Mouse (Mus musculus): ENCODE measurements around the gene E130114P18Rik. TPM values are rescaled to one million over a fixed set of nuclear protein-coding genes. Genes with fewer than 3 reads are reported as not detected.

The E130114P18Rik gene
- not detected in 4 replicates for total RNA-seq (2023; ENCODE audit: inconsistent age)

DNA sequence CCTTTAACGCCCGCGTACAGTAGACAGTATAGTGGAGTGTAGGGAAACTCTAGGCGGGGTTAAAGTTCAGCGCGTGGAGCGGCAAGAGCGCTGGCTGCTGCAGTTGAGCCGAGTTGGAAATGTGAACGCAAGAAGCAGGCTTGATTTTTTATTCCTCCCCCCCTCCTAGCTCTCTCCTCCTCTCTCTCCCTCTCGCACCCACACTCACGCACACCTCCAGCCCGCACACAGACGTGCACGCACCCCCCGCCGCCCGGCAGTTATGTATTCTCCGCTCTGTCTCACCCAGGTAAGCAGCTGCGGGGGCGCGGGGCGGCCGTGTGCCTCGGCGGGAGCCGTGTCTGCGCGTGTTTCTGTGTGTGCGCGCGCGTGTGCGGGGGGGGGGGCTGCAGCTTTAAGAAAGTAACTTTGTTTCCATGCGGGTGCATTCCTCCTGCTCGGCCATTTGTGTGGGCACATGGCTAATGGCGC, at the start of gene E130114P18Rik:
Gene E130114P18Rik (minus strand): TSS at position 373 of the 471 bp plus-strand sequence.

DNA sequence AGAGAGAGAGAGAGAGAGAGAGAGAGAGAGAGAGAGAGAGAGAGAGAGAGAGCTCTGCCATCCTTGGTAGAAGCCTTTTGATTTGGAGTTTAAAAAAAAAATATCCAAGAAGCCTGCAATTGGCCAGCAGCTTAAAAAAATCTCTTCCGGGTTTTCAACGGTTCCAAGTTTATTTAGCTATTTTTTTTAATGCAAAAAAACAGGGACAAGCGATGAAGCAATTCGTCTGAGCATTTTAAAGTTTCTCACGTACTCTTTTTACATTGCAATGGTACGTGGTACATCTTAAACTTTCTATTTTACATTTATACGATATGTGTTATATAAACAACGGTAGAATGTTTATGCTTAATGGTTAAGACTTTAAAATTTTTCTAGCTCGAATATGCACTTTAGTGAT, 5.2 kb downstream of the E130114P18Rik start, which contains the start of gene Nfia:
Gene Nfia (plus strand): TSS at position 94 of the 400 bp plus-strand sequence.

Other genes starting within 250 kb of the E130114P18Rik start
- 4.4 to 7.0 TPM (median 6.2 TPM) in 4 replicates for gene Nfia, start 5.3 kb downstream of the E130114P18Rik start, total RNA-seq (2023; ENCODE audit: inconsistent age)